Mouse (Mus musculus): ENCODE results near the gene Ezr. TPM values are rescaled to one million over a fixed set of nuclear protein-coding genes. Genes with fewer than 3 reads are reported as not detected.

Ezr gene
- 45.8 and 49.8 TPM in 2 replicates for total RNA-seq (2015)
- total RNA-seq (2017), result 130 and 175 TPM in 2 replicates

DNA sequence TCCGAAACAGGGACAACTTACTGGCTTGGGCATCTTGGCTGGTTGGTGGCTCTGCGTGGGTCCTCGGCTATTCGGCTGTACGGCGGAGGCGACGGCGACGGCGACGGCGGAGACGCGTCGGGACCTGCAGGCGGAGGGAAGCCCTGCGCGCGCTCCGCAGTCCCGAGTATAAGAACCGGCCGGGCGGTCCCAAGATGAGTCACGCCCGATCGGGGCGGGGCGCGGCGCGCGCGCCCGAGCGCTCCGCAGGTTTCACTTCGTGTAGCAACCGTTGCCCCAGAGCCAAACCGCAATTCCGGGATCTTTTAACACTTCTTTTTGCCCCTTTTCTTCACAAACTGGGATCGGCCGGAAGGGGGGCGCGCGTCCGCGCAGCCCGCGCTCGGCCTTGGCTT, at the start of gene Ezr:
Ezr (minus strand) TSS at position 174 of the 395 bp plus-strand sequence.
- ATAC-seq (ENCODE audit: poor library complexity, severe bottlenecking), result peak; percentile 73

DNA sequence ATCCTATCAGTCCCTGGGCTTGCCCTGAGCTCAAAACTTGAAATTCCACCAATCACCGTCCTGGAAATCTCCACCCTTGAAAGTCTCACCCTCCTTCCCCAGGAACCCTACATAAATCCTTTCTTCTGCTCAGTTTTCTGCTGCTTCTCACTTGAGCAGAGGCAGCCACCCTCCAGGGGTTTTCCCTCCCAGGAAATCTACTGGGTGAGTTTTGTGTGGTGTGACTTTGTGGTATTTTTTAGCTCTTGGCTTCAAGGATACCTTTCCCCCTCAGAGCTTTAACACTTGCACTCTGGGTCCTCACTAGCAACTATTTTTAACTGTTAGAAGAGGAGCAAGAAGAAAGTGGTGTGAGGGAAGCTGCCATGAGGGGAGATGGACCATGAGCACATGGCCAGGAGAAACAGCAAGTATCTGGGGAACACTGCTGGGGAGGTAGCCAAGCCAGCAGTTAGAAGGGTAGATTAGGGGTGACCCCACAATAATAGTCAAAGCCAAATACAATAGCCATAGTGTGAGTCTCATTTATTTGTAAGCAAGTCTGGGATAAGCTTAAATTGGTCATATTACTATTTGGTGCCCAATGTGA, 47.5 kb upstream of the Ezr start:
- no peak for ATAC-seq (ENCODE audit: poor library complexity, severe bottlenecking)

DNA sequence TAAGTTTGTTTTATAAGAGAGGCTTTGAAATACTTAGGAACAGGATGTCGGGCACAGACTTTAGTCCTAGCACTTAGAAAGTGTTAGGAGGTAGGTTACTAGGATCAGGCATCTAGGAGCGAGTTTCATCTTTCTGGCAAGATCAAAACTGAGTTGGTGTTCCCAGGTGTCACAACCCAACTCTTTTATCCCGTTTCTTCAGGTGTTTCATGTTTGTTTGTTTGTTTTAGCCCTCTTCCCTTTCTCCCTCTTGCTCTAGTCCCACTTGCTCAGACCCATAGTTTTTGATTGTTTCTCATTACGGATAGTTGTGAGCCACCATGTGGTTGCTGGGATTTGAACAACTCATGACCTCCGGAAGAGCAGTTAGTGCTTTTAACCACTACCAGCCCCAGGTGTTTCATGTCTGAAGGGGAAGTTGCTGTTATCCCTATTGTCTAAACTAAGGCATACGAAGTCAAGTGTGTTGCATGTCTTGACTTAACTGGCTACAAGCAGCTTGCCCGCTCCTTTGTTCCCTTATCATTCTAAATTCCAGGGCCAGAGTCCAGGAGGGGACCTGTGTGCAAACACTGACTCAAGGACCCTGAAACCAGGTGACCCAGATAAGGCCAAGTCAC, 46.1 kb upstream of the Ezr start:
- ATAC-seq (ENCODE audit: poor library complexity, severe bottlenecking), result no peak

DNA sequence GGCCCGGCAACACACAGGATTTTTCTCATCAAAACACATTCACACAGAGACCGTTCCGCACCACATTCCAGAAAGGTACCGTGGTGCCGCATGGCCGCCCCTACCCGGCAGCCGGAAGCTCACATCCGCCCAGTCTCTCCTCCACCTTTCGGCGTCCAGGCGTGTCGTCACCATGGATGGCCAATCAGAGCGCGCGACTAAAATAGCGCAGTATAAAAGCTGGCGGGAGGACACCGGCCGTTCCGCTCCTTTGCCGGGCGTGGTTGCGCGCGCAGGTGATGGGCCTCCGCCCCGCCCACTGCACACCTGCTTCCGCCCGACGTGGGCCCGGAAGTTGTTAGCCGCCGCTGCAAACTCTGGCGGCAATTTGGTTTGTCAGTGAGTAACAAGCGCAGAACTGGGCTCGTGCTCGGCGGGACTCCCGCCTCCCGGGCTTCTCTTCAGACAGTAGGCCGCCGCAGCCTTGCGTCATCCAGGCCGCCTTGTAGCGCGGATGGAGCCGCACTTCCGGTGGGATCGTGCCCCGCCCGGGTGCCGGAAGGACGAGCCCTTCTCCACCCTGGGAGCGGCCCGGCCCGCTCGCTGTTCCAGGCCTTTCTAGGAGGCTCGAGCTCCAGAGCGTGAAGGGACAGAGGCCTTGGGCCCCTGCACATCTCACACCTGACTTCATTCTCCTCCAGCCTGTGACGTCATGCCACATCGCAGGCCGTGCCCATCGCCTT, 45.3 kb upstream of the Ezr start:
- peak; percentile 91 for ATAC-seq (ENCODE audit: poor library complexity, severe bottlenecking)

DNA sequence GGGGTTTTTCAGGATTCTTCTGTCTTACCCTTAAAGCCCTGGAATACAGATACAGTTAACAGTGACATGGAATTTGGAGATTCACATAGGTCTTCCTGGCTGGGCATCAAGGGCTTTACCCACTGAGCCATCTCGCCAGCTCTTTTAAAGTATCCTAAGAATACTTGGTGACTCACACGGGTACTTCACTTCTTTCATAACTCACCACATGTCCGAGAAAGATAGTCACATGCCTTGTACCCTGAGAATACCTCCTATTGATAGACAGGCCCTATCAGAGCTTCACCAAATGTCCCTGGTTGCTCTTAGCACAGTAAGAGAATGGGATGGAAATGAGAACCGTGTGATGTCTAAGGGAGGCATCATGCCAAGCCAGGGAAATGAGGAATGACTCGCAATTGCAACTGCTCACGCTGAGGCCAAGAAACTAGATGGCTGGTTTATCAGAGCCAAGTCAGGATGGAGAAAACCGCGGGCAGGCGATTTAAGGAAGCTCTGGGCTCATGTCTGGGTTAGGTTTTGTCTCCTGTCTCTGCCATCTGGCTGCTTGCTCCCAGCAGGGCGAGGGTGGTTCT, 44.7 kb upstream of the Ezr start:
- peak; percentile 19; the same call in 1 of the 2 replicates for ATAC-seq (ENCODE audit: poor library complexity, severe bottlenecking)

DNA sequence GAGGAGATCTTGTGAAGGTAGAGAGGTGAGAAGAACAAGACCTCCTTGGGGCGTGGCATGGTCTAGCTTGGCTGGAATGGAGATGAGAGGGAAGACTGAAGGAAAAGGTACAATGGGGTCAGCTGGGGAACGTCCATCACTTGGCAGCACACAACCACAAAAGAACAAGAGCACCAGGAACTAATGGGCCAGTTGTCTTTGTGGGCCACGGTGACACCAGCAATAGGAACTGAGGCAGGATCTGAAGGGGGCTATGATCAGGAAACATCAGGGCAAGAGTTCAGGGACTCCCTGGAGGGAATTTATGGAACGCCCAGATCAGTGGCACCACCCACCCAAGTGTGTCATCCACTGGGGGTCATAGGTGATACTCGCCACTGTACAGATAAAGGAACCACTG, 34.2 kb upstream of the Ezr start:
- no peak for ATAC-seq (ENCODE audit: poor library complexity, severe bottlenecking)

DNA sequence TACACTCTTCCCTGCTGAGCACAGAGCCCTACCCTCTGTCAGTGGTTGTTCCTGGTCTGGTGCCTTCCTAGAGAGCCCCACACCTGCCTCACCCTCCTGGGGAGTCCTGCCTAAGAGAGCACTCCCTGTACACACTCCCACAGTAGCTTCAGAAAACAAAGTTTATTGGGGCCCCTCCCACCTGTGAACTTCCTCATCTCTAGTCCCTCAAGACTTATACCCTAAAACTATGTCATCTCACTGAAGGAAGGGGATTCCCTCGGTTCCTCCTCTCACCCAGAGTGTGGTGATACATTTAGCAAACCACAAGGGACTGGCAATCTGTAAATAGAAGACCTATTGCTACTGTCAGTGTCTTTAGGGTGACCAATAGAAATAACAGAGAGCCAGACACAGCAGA, 33.6 kb upstream of the Ezr start:
- peak; percentile 88 for ATAC-seq (ENCODE audit: poor library complexity, severe bottlenecking)

DNA sequence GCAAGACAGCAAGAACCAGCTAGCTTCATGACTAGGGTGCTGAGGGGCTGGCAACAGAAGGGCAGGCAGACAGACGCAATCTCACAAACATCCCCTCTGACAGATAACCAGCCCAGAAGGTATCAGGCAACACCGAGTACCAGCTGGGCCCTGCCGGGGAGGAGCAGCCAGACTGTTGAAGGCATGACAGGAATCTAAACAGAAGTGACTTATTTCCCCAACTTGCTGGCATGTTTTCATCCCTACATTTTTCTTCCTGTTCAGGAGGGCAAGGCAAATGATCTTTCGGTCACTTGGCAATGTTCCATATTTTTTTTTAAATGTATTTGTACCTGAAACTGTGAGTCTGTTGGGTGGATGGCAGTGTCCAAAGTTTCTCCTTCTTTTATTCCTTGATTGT, 32.1 kb upstream of the Ezr start:
- ATAC-seq (ENCODE audit: poor library complexity, severe bottlenecking), result no peak

DNA sequence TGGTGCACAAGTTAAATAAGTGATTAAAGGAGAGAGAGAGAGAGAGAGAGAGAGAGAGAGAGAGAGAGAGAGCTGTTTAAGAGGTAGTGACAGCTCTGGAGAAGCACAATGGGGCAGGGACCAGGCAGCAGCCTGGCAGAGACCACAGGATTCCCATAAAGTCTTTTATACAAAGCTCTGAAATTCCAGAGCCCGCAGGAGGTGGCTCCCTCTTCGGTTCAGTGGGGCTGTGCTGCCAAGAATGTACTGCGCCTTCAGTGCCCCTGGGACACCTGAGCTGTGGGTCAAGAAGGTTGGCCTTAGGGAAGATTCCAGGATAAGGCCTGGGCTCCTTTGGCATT, 30.2 kb upstream of the Ezr start:
- ATAC-seq (ENCODE audit: poor library complexity, severe bottlenecking), result no peak

DNA sequence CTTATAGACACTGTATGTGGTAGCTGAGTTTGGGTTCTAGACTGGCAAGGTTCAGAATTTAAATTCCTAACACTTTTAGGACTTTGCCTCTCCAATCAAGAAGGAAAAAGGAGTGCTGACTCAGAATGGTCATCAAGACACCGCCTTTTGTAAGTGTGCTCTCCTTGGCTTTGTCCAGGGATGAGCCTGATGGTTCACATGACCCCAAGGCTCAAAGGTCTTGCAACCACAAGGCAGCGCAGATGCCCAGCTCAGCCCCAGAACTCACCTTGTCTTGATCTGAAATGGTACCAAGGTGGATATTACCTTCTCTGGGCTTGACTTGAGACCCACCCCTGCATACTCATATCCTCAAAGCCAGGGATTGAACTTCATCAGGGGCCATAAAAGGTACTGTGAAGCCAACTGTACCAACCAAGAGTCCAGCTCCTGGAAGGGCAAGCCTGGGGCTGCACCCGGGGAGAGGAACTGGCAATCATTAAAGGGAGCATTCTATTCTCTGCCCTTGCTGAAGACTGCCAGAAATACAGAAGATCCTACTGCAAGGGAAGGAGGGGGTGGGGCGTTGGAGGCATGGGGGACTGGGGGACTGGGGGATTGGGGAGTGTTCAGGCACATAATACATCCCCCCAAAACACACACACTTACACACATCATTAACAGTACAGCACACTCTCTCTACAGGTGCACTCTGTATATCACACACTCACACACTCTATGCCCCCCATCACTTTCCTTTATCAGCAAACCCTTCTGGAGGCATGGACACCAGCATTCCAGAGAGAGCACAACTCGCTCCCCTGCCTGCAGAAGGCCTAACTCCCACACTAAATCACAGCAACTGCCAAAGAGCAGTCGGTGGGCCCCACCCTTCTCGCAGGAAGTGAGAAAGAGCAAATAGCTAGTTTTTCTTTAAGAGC, 29.6 kb upstream of the Ezr start:
- ATAC-seq (ENCODE audit: poor library complexity, severe bottlenecking), result no peak

DNA sequence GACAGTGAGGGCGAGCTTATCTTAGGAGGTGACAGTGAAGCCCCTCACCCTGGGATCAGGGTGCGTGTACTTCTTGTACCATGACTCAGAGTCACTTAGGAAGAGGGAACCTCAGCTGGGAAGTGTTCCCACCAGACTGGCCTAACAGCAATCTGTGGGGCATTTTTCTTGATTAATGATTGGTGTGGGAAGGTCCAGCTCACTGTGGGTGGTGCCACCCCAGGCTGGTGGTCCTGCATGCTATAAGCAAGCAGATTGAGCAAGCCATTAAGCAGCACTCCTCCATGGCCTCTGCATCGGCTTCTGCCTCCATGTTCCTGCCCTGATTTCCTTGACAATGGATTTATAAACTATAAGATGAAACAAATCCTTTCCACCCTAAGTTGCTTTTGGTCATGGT, 26.7 kb upstream of the Ezr start:
- ATAC-seq (ENCODE audit: poor library complexity, severe bottlenecking), result no peak

DNA sequence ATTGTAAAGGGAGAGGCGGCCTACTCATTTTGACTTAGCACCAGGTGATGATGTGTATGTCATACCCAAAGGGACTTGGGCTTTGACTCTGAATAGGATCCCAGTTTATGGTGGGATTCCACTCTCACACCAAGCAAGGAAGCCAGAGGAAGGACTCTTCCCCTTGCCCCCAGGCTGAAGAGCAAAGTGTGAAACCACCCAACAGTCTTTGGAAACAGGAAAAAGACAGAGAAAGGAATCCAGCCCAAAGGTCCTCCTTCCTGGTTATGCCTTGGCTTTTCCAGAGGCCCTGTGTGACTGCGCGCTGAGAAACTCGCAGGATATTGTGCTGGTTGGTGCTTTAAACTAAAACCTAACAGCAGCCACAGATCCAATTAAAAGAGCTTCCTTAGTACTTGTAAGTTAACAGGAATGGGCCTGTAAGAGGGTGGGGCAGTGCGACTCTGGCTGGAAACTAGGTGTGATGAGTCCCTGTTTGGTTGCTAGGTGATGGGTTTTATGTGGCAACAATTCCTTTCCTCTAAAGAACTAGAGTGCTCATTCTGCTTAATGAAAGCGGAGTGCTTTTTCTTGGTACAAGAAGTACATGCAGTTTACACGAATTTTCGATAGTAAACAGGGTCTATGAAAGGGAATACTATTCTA, 26.1 kb upstream of the Ezr start:
- ATAC-seq (ENCODE audit: poor library complexity, severe bottlenecking), result no peak

DNA sequence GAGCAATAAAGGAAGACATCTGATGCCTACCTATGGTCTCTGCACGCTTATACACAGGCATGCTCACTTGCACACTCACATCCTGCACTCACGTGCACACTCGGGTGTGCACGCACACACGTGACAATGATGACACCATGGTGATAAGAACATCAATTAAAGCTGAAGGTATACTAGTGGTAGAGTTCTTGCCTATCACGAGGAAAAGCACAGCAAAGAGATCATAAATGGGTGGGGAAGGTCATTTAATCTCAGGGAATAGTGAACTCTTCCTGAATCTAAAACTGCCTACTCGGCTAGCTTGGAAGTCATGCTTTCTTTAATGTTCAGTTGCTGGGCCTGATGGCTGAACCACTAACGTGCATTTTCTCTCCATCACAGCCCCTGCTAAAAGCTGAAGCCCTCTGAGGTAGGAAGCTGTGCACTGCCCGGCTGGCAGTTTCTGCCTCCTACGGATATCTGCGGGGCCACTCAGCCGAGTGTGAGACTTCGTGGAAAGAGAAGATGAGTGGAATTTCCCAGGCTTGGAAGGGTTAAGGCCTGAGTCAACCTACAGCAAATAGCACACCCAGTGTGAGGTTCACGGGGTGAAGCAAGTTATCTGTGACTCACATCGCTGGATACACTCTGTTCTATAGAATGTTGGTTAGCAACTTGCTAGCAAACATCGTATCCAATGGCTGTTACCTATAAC, 25.4 kb upstream of the Ezr start:
- ATAC-seq (ENCODE audit: poor library complexity, severe bottlenecking), result no peak

DNA sequence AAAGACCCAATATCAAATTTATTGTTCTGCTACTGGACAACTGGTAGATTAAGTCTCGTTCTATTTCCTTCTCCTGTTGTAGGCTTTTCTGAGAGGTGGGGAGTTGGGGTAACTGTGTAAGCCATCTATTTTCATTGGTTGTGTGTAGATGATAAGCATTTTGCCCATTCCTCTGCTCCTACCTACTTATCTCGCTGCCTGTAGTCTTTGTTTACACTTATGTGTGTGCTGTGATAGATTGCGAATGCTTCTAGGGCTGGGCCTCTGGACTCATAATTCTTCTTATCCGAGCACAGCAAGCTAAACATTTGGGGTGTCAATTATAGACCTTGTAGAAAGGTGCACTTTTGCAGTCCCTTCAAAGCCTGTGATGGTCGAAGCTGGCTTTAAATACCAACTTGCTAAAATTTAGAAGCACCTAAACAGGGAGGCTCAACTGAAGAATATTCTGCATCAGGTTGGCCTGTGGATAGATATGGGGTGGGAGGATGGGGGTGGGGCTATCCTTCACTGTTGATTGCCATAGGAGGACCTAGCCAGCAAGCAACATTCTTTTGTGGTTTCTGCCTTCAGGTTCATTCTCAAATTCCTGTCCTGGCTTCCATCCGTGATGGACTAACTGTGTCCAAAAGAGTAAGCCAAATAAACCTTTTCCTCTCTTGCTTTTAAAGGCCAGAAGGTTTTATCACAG, 22.4 kb upstream of the Ezr start:
- peak; percentile 43; the same call in 1 of the 2 replicates for ATAC-seq (ENCODE audit: poor library complexity, severe bottlenecking)

DNA sequence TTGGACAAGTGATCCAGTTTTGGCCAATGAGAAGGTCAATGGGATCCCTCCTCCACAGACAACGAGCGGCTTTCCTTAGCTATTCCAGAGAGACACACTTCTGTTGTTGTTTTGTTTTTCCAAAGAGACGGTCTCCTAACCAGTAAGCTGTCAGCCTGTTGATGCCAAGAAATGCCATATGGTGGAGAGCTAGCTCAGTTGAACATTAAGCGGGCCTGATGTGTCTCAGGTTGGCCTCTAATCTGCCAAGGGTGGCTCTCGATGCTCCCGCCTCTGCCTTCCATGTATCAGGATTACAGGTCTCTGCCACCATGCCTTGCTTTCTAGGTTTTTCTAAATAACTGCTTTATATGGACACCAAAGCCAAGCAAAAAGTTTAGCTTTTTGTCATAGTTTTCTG, 21.5 kb upstream of the Ezr start:
- ATAC-seq (ENCODE audit: poor library complexity, severe bottlenecking), result no peak

DNA sequence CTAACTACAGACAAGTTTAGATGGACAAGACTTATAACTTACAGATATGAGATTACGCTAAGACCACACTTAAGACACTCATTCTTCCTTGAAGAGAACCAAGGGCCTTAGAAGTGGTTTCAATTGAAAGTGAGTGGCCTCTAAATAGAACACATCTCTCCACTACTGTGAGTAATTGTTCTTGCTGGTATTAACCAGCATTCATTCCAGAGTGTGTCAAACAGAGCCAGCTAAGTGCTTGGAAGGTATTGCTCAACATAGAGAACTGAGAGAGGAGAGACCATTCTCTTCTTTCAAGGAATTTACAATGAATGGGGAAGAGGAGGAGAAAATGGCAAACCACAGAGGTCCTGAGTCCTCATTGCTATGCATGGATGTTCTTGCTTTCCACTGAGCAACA, 21.0 kb upstream of the Ezr start:
- no peak for ATAC-seq (ENCODE audit: poor library complexity, severe bottlenecking)

DNA sequence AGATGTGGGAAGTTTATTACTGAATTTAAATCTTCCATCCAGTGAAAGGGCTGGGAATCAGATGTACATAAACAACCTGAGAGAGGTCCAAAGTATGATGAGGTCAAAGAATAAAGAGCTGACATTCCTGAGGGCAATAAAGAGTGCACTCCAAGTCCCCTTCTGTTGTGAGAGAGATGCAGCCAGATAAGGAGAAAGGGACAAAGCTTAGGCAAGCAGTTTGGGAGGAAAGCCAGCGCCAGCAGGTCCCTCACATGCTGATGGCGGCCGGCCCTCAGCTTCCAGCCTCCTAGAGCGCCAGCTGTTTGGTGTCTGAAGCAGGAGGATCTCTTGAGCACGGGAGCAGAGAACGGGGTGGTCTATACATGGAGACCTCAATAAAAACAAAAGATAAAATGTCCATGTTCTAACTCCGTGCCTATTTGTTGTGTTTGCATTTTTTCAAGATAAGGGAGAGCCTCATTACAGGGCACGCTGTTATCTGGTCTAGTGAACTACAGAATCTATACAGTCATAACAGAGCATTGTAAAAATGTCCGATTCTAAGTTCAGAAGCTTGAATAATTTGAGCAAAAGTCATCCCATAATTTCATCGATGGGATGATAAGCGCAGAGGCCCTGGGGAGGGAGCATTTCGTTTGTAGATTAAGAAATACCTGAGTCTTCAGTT, 15.9 kb upstream of the Ezr start:
- no peak for ATAC-seq (ENCODE audit: poor library complexity, severe bottlenecking)

DNA sequence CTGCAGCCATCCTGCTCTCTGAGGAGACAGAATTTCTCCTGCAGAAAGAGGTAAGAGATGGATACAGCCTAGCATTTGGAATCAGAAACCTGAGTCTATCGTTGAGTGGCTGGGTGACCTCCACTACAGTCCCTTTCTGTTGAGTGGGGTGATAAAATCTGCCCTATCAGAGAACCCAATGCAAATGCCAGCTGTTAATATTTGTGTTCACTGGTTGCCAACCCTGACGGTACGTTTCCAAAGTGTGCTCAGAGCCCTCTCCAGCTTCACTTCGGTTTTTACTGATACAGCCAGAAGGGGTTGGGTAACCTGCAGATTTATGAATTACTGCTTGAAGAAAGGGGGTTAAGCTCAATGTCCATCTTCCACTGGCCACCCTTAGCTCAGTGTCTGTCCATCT, 14.9 kb upstream of the Ezr start:
- no peak for ATAC-seq (ENCODE audit: poor library complexity, severe bottlenecking)
